Mouse (Mus musculus): ENCODE measurements around the gene Retreg1. TPM values are rescaled to one million over a fixed set of nuclear protein-coding genes. Genes with fewer than 3 reads are reported as not detected.
"Not testable (repeated sequence)": the region's sequence is repeated elsewhere in the genome, so short reads cannot be mapped to it uniquely, and the experiment has no call there.

The Retreg1 gene
- total RNA-seq, 4 experiments from 2014 or later: 197 to 344 (median 283) TPM

- DNase-seq (ENCODE audit: low spot score): not testable (repeated sequence)
Measured at GRCm38 (mm10) chr15:25999545-25999944, 156.6 kb downstream of the Retreg1 start.

GRCm38 (mm10) chr15:26008621-26009020 is 165.6 kb downstream of the Retreg1 start:
- DNase-seq (ENCODE audit: low spot score): no peak

DNA sequence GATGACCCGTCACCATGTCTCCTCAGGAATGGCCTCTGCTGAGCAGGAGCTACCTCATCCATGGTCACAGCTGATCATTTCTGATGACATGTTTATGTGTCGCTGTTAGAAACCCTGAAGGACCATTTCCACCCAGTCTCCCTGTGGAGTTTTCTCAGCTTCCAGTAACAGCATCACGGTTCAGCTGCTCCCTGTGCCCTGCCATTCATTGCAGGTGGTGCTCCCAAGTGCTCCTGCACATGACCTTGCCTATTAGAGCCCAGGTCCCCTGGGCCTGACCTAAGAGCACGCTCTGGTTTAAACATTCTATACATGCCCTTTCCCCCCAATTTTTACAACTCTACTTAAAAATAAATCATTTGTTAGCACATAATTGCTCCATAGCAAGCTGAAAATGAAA is 169.9 kb downstream of the Retreg1 start:
- DNase-seq (ENCODE audit: low spot score): no peak

DNA sequence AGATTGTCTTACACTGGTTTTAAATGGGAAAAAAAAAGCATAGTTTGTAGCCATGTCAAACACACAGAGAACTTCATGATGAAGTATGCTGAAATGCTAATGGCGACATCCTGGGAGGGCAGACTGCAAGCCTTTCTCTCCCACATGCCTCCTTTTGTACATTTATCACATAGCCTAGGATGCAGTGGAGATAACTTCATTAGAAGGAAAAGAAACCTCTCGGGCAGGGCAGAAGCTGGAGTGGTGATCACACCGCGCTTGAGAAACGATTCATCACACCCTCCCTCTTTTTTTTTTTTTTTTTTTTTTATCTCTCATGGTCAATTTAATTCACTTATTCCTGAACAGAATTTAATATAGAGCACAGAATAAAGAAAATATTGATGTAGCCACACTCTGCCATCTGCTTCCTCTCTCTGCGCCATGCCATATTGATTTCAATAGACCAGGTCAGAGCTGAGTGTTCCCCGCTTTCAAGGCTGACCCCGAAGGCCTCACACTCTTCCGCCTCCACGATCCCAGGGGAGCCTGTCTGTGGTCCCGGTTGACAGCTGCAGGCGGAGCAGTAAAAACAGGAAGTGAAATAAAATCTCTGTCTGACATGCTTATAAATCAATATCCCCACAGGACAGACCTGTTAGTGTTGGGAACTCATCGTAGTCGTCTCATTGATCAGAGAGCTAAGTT is 173.1 kb downstream of the Retreg1 start:
- DNase-seq (ENCODE audit: low spot score): peak; percentile 16

DNA sequence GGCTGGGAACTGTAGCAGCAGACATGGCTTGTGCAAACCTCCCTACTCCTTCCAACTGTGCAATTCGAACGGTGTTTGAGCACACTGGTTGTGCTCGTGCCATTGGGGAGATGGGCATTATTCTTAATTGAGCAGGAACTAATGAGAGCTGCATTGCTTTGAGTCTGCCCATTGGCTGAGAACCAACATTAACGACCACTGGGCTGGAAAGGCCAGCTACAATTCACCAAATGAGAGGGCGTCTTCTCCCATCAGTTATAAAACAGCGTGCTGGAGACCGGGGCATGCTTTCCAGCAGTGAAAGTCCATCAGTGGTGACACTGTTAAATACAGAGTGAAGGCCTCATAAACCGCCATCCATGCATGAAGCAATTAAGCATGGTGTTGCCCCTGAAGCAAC is 178.7 kb downstream of the Retreg1 start:
- DNase-seq (ENCODE audit: low spot score): no peak

DNA sequence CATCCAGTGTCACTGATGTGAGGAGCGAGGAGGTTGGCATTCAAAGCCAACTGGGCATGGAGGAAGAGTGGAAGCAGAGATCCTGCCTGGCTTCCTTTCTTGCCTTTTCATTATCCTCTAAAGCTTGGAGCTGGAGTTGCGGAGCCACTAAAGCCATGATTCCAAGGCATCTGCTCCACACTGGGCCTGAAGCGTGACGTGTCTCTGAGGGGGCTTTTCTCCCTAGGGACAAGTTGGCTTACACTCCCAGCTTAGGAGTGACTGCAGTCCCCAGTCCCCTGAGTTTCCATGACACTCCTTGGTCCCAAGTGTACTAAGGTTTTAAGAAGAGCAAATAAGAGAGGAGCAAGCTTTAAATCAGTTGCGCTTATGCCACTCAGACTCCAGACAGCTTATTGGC is 179.7 kb downstream of the Retreg1 start:
- DNase-seq (ENCODE audit: low spot score): no peak

Small RNA genes within 50 kb of the gene (microRNA-seq; reads per million reads assigned to microRNA genes)
- 0.84 reads per million for gene Mir7212

Other genes starting within 250 kb of the Retreg1 start
- 10 to 100 TPM; 71.7 to 84.5 (median 73.3) TPM for gene Myo10, start 220.7 kb upstream of the Retreg1 start, total RNA-seq (2022)
- gene Zfp622, start 141.2 kb downstream of the Retreg1 start, total RNA-seq (2022): 10 to 100 TPM; 20.4 to 26.6 (median 24.4) TPM